8 mouse cellular contexts compared by ENCODE assay signal in the genomic region with DNA sequence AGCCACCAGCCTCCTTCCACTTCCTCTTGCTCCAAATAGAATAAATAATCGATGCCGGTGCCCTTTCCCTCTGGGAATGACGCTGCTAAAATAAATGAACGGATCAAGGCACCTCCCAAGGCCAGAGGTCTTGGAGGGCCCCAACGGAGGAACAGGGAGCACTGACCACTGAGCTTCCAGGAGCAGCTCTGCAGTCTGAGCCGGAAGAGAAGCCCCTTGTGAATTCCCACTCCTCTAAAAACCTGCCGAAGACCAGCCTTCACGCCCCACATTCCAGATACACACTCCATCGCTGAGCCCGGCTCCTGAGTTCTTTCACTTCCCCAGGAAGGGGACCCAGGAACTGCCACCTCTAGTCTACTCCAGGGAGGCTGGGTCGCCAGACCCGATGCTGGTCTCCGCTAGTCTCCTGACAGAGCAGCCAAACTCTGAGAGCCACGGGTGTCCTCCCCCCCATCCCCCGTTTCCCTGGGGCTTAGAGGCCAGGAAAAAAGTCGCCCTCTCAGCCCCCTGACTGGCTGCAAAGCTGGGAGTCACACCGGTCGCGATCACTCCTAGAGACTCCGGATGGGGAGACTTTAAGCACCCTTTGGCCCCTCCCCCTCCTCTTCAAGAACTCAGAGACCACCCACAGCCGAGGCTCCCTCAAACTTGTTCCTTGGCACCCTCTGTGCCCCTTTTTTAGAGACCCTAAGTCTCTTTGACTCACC. TPM values are rescaled to one million over a fixed set of nuclear protein-coding genes. Genes with fewer than 3 reads are reported as not detected.
A peak's percentile ranks its signal among the peaks of the same experiment; 100 is the strongest.
DNase-seq lines count a peak whose midpoint lies in the region; ATAC-seq lines count a peak whose summit lies in the region.

No protein-coding gene starts in this region.

- peak overlapping the region; percentile 75 for H3K4me3 ChIP-seq in heart, embryonic 12.5 days

- H3K4me2 ChIP-seq in heart, embryonic 12.5 days = peak overlapping the region; percentile 80

- 2% methylated on average over 21 of the region's 21 CpGs for WGBS in heart, embryonic 12.5 days

- H3K27me3 ChIP-seq in heart, embryonic 12.5 days (replicated peaks) = no peaks in the 10 kb centered on the region

- peak; percentile 20 to 48 for DNase-seq in lung, adult 18-20 months
- no peak for DNase-seq in lung, postnatal 25 days (ENCODE audit: low spot score)
- DNase-seq in cerebellum, postnatal 10 days = peak; percentile 53 to 54
- peak; percentile 49 for DNase-seq in kidney, postnatal 14 days
- peak; percentile 80 for DNase-seq in thymus, postnatal 0 days (ENCODE audit: low spot score)

- ATAC-seq in heart, embryonic 12.5 days (ENCODE audit: insufficient number of reproducible peaks, low FRiP score) = peak; percentile 47
- peak; percentile 14; the same call in 1 of the 2 replicates for ATAC-seq in megakaryocyte progenitor cell, adult 5-6 weeks (replicated peaks; ENCODE audit: poor library complexity)
- no peak for ATAC-seq in erythroid progenitor cell, adult 5-6 weeks (replicated peaks; ENCODE audit: low FRiP score, poor library complexity, severe bottlenecking)

- H3K9me3 ChIP-seq in heart, embryonic 12.5 days (replicated peaks) = 0 out of 2 replicates have a peak, but pooled peaks cover 8% of the 10 kb centered on the region

- peak overlapping the region; percentile 77 for H3K27ac ChIP-seq in heart, embryonic 12.5 days (ENCODE audit: poor library complexity, severe bottlenecking)

- peaks cover 21% of the 10 kb centered on the region for H3K36me3 ChIP-seq in heart, embryonic 12.5 days

- peaks cover 24% of the 10 kb centered on the region for H3K4me1 ChIP-seq in heart, embryonic 12.5 days (replicated peaks)

- peak overlapping the region; percentile 86 for H3K9ac ChIP-seq in heart, embryonic 12.5 days

RNA-seq across cellular contexts. Expression of a gene that starts 1.2 kb away (rescaled TPM):
- polyA plus RNA-seq in heart, embryonic 12.5 days (2016; fragmentation: Nextera tagmentation; extraction: Ambion mirVana) = 64.8 and 72.8 TPM in 2 replicates
- total RNA-seq in megakaryocyte progenitor cell, adult 5-6 weeks (2015) = 21.9 and 28.4 TPM in 2 replicates
- total RNA-seq in megakaryocyte progenitor cell, adult 5-6 weeks (2017) = 14.5 and 18.2 TPM in 2 replicates
- polyA plus RNA-seq in thymus, postnatal 0 days (2015; fragmentation: Nextera tagmentation; extraction: Ambion mirVana) = 54.7 and 67.4 TPM in 2 replicates
- total RNA-seq in erythroid progenitor cell, adult 5-6 weeks (2015; ENCODE audit: low replicate concordance) = 6.3 and 19.1 TPM in 2 replicates
- total RNA-seq in erythroid progenitor cell, adult 5-6 weeks (2017; ENCODE audit: low replicate concordance) = 0.77 and 1.6 TPM in 2 replicates
